Mouse (Mus musculus) activated CD4-positive, CD25-positive, alpha-beta regulatory T cell, adult 4 months (primary cell): ENCODE measurements at regions not wholly inside any gene's neighbourhood (a gene's known extent, or its start where the extent isn't known, plus 50 kb on each side); places are given as distances from the start of the nearest gene placed in this dataset.

ENCODE experiments used
- ATAC-seq: one replicate; pipeline ENCODE4 v1.8.0; 2017

DNA sequence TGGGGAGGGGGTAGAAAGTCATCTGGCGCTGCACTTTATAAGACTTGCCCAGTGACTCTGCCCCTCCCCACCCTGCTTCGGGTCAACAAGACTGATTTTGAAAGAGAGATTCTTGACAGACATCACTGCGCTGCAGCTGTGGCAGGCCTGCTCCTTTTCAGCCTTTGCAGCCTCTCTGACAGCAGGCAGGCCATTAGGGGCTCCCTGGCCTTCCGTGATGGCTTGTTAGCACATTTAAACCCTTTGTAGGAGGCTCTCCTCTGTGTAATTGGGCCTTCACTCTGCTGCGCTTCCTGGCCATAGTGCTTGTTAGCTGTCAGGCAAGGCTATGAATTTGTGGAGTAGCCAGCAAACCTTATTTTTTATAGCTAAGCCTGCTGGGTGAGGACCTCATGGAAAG is 232.3 kb upstream of the Wscd1 start:
- no peak for ATAC-seq

- ATAC-seq = no peak
Measured at GRCm38 (mm10) chr11:71527691-71528090, 222.0 kb upstream of the Wscd1 start.

GRCm38 (mm10) chr11:71528588-71528987 is 221.1 kb upstream of the Wscd1 start:
- no peak for ATAC-seq

DNA sequence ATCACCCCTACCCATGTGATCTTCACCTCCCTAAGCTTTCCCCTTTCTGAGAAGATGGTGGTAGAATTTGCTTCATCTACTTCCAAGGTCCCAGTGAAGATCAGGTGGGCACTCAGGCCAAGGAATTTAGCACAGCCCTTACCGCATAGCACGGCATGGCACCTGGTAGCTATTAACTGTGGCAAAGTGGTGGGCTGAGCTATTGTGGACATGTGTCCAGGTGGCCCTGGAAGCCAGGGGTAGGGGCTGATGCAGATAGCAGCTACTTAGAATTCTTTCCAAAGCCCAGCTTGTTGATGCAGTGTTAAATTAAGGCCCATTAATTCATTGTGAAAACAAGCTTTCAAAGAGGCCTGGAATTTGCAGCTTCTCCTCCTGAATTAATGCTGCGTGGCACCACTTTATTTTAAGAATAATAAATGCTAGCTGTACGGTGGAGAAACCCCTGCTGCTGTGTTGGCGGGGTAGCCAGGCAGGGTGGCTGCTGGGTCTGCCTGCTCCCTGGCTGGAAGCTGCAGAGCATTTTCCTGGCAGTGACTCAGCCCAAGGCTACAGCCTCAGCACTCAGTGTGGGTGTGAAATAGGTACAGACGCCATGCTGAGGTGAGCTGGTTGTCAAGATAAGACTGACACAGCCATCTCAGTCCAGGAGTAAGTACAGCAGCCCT is 208.4 kb upstream of the Wscd1 start:
- no peak for ATAC-seq

DNA sequence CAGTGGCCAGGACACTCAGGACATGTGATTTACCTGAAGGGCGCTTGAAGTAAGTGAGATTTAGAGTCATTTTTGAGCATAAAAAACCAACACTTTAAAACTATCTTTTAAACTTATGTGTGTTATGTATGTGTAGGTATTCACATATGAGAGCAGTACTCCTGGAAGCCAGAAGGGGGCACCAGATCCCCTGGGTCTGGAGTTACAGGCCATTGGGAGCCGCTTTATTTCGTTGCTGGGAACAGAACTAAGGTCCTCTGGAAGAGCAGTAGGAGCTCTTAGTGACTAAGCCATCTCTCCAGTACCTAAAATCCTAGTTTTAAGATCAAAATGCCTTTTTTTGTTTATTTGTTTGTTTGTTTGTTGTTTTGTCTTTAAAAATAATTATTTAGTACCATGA is 192.3 kb upstream of the Wscd1 start:
- no peak for ATAC-seq

DNA sequence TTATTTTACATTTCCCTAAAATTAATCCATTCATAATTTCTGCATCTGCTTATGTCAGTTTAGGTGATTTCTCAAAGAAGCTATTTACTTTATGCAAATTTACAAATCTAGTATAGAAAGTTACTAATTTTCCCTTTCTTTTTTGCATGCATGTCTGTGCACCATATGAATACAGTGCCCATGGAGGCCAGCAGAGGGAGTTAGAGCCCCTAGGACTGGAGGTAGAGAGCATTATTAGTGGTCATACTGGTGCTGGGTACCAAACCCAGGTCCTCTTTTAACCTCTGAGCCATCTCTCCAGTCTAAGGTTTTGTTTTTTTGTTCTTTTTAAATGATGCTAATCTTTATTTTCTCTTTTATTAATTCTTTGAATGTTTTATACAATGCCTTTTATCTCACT is 184.9 kb upstream of the Wscd1 start:
- ATAC-seq = no peak

DNA sequence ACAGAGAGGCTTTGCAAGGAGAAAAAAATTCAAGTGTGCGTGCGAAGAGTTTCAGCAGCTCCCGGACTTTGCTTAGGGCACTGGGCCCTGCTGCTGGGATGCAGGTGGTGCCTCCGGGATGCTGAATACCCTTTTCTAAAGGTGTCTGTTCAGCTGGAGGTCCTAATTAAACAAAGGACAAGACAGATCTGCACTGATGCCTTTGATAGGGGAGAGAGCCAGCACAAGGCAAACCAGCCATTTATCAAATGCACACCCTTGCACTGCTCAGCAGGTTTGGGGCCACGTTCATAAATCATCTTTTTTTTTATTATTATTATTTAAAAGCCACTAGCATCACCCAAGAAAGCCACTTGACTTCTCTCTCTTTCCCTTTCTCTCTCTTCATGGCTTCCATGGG is 172.9 kb upstream of the Wscd1 start:
- no peak for ATAC-seq

DNA sequence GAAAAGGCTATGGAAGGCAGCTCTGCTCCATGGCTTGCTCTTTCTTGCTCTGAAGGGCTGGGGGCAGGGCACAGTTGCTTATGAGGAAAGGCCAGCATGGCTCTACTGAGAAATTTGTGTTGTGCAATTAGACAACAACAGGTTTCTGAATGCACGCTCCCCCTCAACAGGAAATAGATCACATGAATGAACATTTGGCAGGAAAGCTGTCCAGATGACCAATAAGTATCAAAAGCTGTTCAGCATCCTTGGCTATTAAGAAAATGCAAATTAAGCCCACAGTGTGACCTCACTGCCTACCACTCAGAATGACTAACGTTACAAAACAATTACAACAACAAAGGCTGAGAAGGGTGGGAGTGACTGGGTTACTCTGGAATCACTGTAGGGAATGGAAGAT is 167.9 kb upstream of the Wscd1 start:
- no peak for ATAC-seq

- no peak for ATAC-seq
Measured at GRCm38 (mm10) chr11:71591014-71591413, 158.7 kb upstream of the Wscd1 start.

DNA sequence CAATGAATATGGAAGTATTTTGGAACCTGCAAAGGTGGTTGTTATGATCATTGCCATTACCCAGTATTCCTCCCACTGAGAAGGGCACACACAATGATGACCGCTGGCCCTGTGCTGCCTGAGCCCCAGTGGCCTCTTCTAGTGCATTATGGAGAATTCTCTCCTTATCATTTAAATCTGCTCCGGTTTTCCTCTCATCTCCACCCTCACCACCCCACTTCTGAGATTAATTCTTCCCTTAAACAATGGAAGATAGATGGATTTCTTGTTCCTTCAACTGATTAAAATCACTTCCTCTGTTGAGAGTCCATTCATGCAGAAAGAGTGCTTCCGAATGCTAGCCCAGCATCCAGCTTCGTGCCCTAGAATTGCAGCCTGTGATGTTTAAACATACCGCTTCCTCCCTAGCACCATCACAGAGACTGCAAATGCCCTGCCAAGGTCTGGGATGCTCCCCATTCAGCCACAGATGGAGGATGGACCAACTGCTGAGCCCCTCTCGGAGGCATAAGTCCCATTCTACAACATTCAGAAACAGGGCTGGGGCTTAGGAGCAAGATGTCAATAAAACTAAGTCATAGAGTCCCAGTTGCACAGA is 155.4 kb upstream of the Wscd1 start:
- no peak for ATAC-seq

- ATAC-seq = no peak
Measured at GRCm38 (mm10) chr11:71597709-71598108, 152.0 kb upstream of the Wscd1 start.

- no peak for ATAC-seq
Measured at GRCm38 (mm10) chr11:71610782-71611181, 138.9 kb upstream of the Wscd1 start.

DNA sequence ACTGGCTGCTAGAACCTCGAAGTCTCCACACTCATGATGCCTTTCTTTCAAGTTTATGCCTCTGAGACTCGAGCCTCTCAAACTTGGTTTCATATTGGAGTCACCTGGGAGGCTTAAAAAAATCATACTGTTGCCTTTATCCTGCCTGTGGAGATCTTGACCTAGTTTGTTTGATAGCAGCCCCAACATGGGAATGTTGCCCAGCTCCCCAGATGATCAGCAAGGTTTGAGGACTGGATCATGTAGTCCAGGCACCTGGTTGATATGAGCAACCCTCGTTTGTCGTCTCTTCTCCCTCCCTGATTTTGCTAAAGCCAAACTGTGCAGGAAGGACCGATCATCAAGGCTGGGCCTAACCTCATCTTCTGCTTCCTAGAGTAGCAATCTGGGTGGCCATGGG is 134.2 kb upstream of the Wscd1 start:
- no peak for ATAC-seq

- no peak for ATAC-seq
Measured at GRCm38 (mm10) chr11:71625501-71626191, 124.1 kb upstream of the Wscd1 start.

- no peak for ATAC-seq
Measured at GRCm38 (mm10) chr11:71636111-71636510, 113.6 kb upstream of the Wscd1 start.

GRCm38 (mm10) chr11:71636785-71637184 is 112.9 kb upstream of the Wscd1 start:
- no peak for ATAC-seq

GRCm38 (mm10) chr11:71642886-71643285 is 106.8 kb upstream of the Wscd1 start:
- ATAC-seq = no peak

GRCm38 (mm10) chr11:71651756-71652380 is 97.9 kb upstream of the Wscd1 start:
- no peak for ATAC-seq

GRCm38 (mm10) chr11:71652381-71652775 is 97.3 kb upstream of the Wscd1 start:
- no peak for ATAC-seq

GRCm38 (mm10) chr11:71658346-71658745 is 91.4 kb upstream of the Wscd1 start:
- ATAC-seq = no peak

- ATAC-seq = peak; percentile 52
Measured at GRCm38 (mm10) chr11:71670111-71671050, 79.3 kb upstream of the Wscd1 start.
